ENCODE assay signal across 8 mouse cellular contexts in the genomic region with DNA sequence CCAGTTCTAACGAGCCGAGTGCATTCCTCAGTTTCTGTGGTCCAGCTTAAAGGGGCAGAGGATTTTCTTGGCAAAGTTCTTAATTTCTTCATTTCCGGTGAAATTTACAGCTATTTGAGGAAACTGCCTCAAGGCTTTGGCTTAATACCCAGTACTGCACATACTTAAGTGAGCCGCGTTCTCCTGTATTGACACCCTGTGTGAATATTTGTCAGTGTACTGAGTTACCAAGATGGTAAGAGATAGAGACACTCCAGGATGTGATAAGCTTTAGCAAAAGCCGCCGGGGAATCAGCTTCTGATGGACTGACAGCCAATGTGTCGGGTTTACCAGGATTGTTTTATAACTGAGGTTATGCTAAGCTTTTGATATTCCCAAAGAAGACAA. TPM values are rescaled to one million over a fixed set of nuclear protein-coding genes. Genes with fewer than 3 reads are reported as not detected.
DNase-seq lines count a peak whose midpoint lies in the region; ATAC-seq and TF ChIP-seq lines count a peak whose summit lies in the region.

No protein-coding gene starts in this region.

- peak; percentile 64 for ATAC-seq in lung, embryonic 14.5 days (ENCODE audit: insufficient read depth)
- ATAC-seq in heart, postnatal 0 days (ENCODE audit: insufficient read depth, low read depth), result peak; percentile 15
- no peak for ATAC-seq in liver, embryonic 16.5 days (ENCODE audit: low read depth)
- peak; percentile 48; the same call in 1 of the 2 replicates for ATAC-seq in stomach, postnatal 0 days (ENCODE audit: low FRiP score, low TSS enrichment)

- TF ChIP-seq EP300 in heart, postnatal 0 days (IDR thresholded peaks at IDR 0.05; ENCODE audit: low read depth), result no peak
- no peak for TF ChIP-seq EP300 in stomach, postnatal 0 days (optimal IDR thresholded peaks at IDR 0.05)

- no peak overlapping the region; the same call in 1 of the 2 replicates for H3K27ac ChIP-seq in lung, embryonic 14.5 days (ENCODE audit: low read depth)
- H3K27ac ChIP-seq in embryonic facial prominence, embryonic 10.5 days (replicated peaks), result peak overlapping the region; percentile 81
- peak overlapping the region; percentile 79; the same call in 1 of the 2 replicates for H3K27ac ChIP-seq in heart, postnatal 0 days (ENCODE audit: low read depth)
- H3K27ac ChIP-seq in liver, embryonic 16.5 days (ENCODE audit: low read length), result peak overlapping the region; percentile 25; the same call in 1 of the 2 replicates
- H3K27ac ChIP-seq in stomach, postnatal 0 days (replicated peaks), result no peak overlapping the region

- no peaks in the 10 kb centered on the region for H3K9me3 ChIP-seq in lung, embryonic 14.5 days (ENCODE audit: low read depth, low read length)
- H3K9me3 ChIP-seq in embryonic facial prominence, embryonic 10.5 days, result no peaks in the 10 kb centered on the region
- no peaks in the 10 kb centered on the region for H3K9me3 ChIP-seq in heart, postnatal 0 days (replicated peaks; ENCODE audit: control insufficient read depth, low read length)
- no peaks in the 10 kb centered on the region for H3K9me3 ChIP-seq in liver, embryonic 16.5 days (replicated peaks; ENCODE audit: control insufficient read depth, low read length)
- 0 out of 2 replicates have a peak, but pooled peaks cover 2% of the 10 kb centered on the region for H3K9me3 ChIP-seq in stomach, postnatal 0 days (ENCODE audit: control insufficient read depth, low read length)

- H3K36me3 ChIP-seq in lung, embryonic 14.5 days (ENCODE audit: insufficient read depth), result no peaks in the 10 kb centered on the region
- peaks cover 24% of the 10 kb centered on the region for H3K36me3 ChIP-seq in embryonic facial prominence, embryonic 10.5 days (replicated peaks)
- peaks cover 14% of the 10 kb centered on the region for H3K36me3 ChIP-seq in heart, postnatal 0 days (replicated peaks; ENCODE audit: control insufficient read depth, insufficient read depth, low read length)
- H3K36me3 ChIP-seq in liver, embryonic 16.5 days (ENCODE audit: control insufficient read depth, insufficient read depth), result no peaks in the 10 kb centered on the region
- H3K36me3 ChIP-seq in stomach, postnatal 0 days (ENCODE audit: control insufficient read depth, insufficient read depth, low read length), result no peaks in the 10 kb centered on the region

- intact Hi-C loops in left cerebral cortex, postnatal 36 days (cut with DNase I), result loop anchor here (5.0 kb wide), 1 partner anchor 37 kb away; no protein-coding TSS in a partner anchor

- H3K4me2 ChIP-seq in lung, embryonic 14.5 days, result peak overlapping the region; percentile 67
- peak overlapping the region; percentile 69 for H3K4me2 ChIP-seq in heart, postnatal 0 days (ENCODE audit: low read depth, low read length)
- H3K4me2 ChIP-seq in liver, embryonic 16.5 days (ENCODE audit: low read depth, low read length), result peak overlapping the region; percentile 84
- peak overlapping the region; percentile 52 for H3K4me2 ChIP-seq in stomach, postnatal 0 days (replicated peaks; ENCODE audit: low read depth)

- DNase-seq in lung, embryonic 14.5 days, result no peak
- DNase-seq in lung, postnatal 10 days, result no peak
- no peak for DNase-seq in embryonic facial prominence, embryonic 10.5 days (ENCODE audit: low spot score)
- DNase-seq in heart, postnatal 0 days (ENCODE audit: low spot score), result no peak
- no peak for DNase-seq in stomach, postnatal 0 days (ENCODE audit: low spot score)
- DNase-seq in left cerebral cortex, postnatal 36 days (ENCODE audit: low spot score in 2 of 2), result no peak
- no peak for DNase-seq in layer of hippocampus, postnatal 36 days

- peak overlapping the region; percentile 65 for H3K9ac ChIP-seq in lung, embryonic 14.5 days
- peak overlapping the region; percentile 59; the same call in 1 of the 2 replicates for H3K9ac ChIP-seq in heart, postnatal 0 days (replicated peaks; ENCODE audit: low read depth, low read length)
- peak overlapping the region; percentile 54 for H3K9ac ChIP-seq in liver, embryonic 16.5 days (ENCODE audit: low read depth, low read length)
- peak overlapping the region; percentile 56 for H3K9ac ChIP-seq in stomach, postnatal 0 days (ENCODE audit: low read length)

- H3K27me3 ChIP-seq in lung, embryonic 14.5 days (ENCODE audit: insufficient read depth, low read length), result no peaks in the 10 kb centered on the region
- no peaks in the 10 kb centered on the region for H3K27me3 ChIP-seq in embryonic facial prominence, embryonic 10.5 days (replicated peaks; ENCODE audit: low read depth, poor library complexity, severe bottlenecking)
- H3K27me3 ChIP-seq in heart, postnatal 0 days (ENCODE audit: control insufficient read depth, insufficient read depth, low read length), result no peaks in the 10 kb centered on the region
- no peaks in the 10 kb centered on the region for H3K27me3 ChIP-seq in liver, embryonic 16.5 days (ENCODE audit: control insufficient read depth, insufficient read depth, low read depth, low read length)
- no peaks in the 10 kb centered on the region for H3K27me3 ChIP-seq in stomach, postnatal 0 days (ENCODE audit: control insufficient read depth, insufficient read depth, low read length)

- 0 out of 2 replicates have a peak, but pooled peaks cover 4% of the 10 kb centered on the region for H3K4me1 ChIP-seq in lung, embryonic 14.5 days (ENCODE audit: insufficient read depth)
- peaks cover 9% of the 10 kb centered on the region for H3K4me1 ChIP-seq in embryonic facial prominence, embryonic 10.5 days
- peaks cover 5% of the 10 kb centered on the region; the same call in 1 of the 2 replicates for H3K4me1 ChIP-seq in heart, postnatal 0 days (ENCODE audit: control insufficient read depth, insufficient read depth)
- H3K4me1 ChIP-seq in liver, embryonic 16.5 days (ENCODE audit: control insufficient read depth, low read depth, low read length), result peaks cover 8% of the 10 kb centered on the region
- H3K4me1 ChIP-seq in stomach, postnatal 0 days (replicated peaks; ENCODE audit: control insufficient read depth, insufficient read depth), result no peaks in the 10 kb centered on the region

- peak overlapping the region; percentile 56 for H3K4me3 ChIP-seq in lung, embryonic 14.5 days (ENCODE audit: low read depth, low read length)
- H3K4me3 ChIP-seq in embryonic facial prominence, embryonic 10.5 days, result peak overlapping the region; percentile 70
- H3K4me3 ChIP-seq in heart, postnatal 0 days (ENCODE audit: low read depth, low read length), result peak overlapping the region; percentile 79
- H3K4me3 ChIP-seq in liver, embryonic 16.5 days (ENCODE audit: low read depth, low read length), result peak overlapping the region; percentile 78
- H3K4me3 ChIP-seq in stomach, postnatal 0 days (ENCODE audit: low read depth, low read length), result peak overlapping the region; percentile 59

- no peak for TF ChIP-seq CTCF in lung, embryonic 14.5 days (IDR thresholded peaks at IDR 0.05; ENCODE audit: low read depth)
- no peak for TF ChIP-seq CTCF in heart, postnatal 0 days (IDR thresholded peaks at IDR 0.05; ENCODE audit: low read depth)
- no peak for TF ChIP-seq CTCF in stomach, postnatal 0 days (IDR thresholded peaks at IDR 0.05; ENCODE audit: low read depth)

- whole genome bisulfite sequencing in lung, embryonic 14.5 days, result 37% methylated on average over 8 of the region's 8 CpGs
- 46% methylated on average over 8 of the region's 8 CpGs for WGBS in embryonic facial prominence, embryonic 10.5 days
- 16% methylated on average over 8 of the region's 8 CpGs for WGBS in heart, postnatal 0 days
- 23% methylated on average over 8 of the region's 8 CpGs for WGBS in liver, embryonic 16.5 days (ENCODE audit: insufficient replicate concordance)
- WGBS in stomach, postnatal 0 days, result 31% methylated on average over 8 of the region's 8 CpGs

RNA-seq across cellular contexts. Expression of gene Zfp874b, which starts 0.4 kb away (rescaled TPM):
- polyA plus RNA-seq in lung, embryonic 14.5 days (2014; fragmentation: Nextera tagmentation; extraction: Ambion mirVana), result 2.4 and 2.8 TPM in 2 replicates
- polyA plus RNA-seq in embryonic facial prominence, embryonic 10.5 days (2016; fragmentation: Nextera tagmentation; extraction: Ambion mirVana), result 2.0 and 2.8 TPM in 2 replicates
- total RNA-seq in heart, postnatal 0 days (2014; rRNA removed; ENCODE audit: low replicate concordance), result 7.4 and 21.7 TPM in 2 replicates
- polyA plus RNA-seq in heart, postnatal 0 days (2015; fragmentation: Nextera tagmentation; extraction: Ambion mirVana), result 1.5 and 4.3 TPM in 2 replicates
- 3.0 and 3.2 TPM in 2 replicates for polyA plus RNA-seq in liver, embryonic 16.5 days (2015; fragmentation: Nextera tagmentation; extraction: Ambion mirVana)
- 1.9 and 2.4 TPM in 2 replicates for polyA plus RNA-seq in stomach, postnatal 0 days (2015; fragmentation: Nextera tagmentation; extraction: Ambion mirVana)
- 10 to 100 TPM; 15.5 to 17.5 TPM for total RNA-seq in left cerebral cortex, postnatal 36 days (2021)
- 10 to 100 TPM; 18.4 to 20.2 TPM for total RNA-seq in layer of hippocampus, postnatal 36 days (2021)

RNA-seq across cellular contexts. Expression of gene Zfp58, which starts 15.9 kb away (rescaled TPM):
- polyA plus RNA-seq in lung, embryonic 14.5 days (2014; fragmentation: Nextera tagmentation; extraction: Ambion mirVana), result 12.7 and 13.1 TPM in 2 replicates
- polyA plus RNA-seq in embryonic facial prominence, embryonic 10.5 days (2016; fragmentation: Nextera tagmentation; extraction: Ambion mirVana), result 15.3 and 17.1 TPM in 2 replicates
- total RNA-seq in heart, postnatal 0 days (2014; rRNA removed; ENCODE audit: low replicate concordance), result 0.11 and 1.7 TPM in 2 replicates
- polyA plus RNA-seq in heart, postnatal 0 days (2015; fragmentation: Nextera tagmentation; extraction: Ambion mirVana), result 4.1 and 4.6 TPM in 2 replicates
- polyA plus RNA-seq in liver, embryonic 16.5 days (2015; fragmentation: Nextera tagmentation; extraction: Ambion mirVana), result 2.3 and 3.0 TPM in 2 replicates
- 5.6 and 5.8 TPM in 2 replicates for polyA plus RNA-seq in stomach, postnatal 0 days (2015; fragmentation: Nextera tagmentation; extraction: Ambion mirVana)
- total RNA-seq in left cerebral cortex, postnatal 36 days (2021), result 1 to 10 TPM; 7.2 to 7.7 TPM
- 1 to 10 TPM; 8.3 to 8.4 TPM for total RNA-seq in layer of hippocampus, postnatal 36 days (2021)

RNA-seq across cellular contexts. Expression of gene Zfp874a, which starts 33.0 kb away (rescaled TPM):
- 10.1 and 11.5 TPM in 2 replicates for polyA plus RNA-seq in lung, embryonic 14.5 days (2014; fragmentation: Nextera tagmentation; extraction: Ambion mirVana)
- polyA plus RNA-seq in embryonic facial prominence, embryonic 10.5 days (2016; fragmentation: Nextera tagmentation; extraction: Ambion mirVana), result 8.7 and 11.7 TPM in 2 replicates
- 0.70 and 6.4 TPM in 2 replicates for total RNA-seq in heart, postnatal 0 days (2014; rRNA removed; ENCODE audit: low replicate concordance)
- polyA plus RNA-seq in heart, postnatal 0 days (2015; fragmentation: Nextera tagmentation; extraction: Ambion mirVana), result 3.6 and 4.2 TPM in 2 replicates
- 7.3 and 7.7 TPM in 2 replicates for polyA plus RNA-seq in liver, embryonic 16.5 days (2015; fragmentation: Nextera tagmentation; extraction: Ambion mirVana)
- polyA plus RNA-seq in stomach, postnatal 0 days (2015; fragmentation: Nextera tagmentation; extraction: Ambion mirVana), result 4.6 and 4.7 TPM in 2 replicates
- total RNA-seq in left cerebral cortex, postnatal 36 days (2021), result 10 to 100 TPM; 12.6 TPM
- 10 to 100 TPM; 14.3 to 15.7 TPM for total RNA-seq in layer of hippocampus, postnatal 36 days (2021)

RNA-seq across cellular contexts. Expression of gene Gm26965, which starts 41.5 kb away (rescaled TPM):
- polyA plus RNA-seq in lung, embryonic 14.5 days (2014; fragmentation: Nextera tagmentation; extraction: Ambion mirVana), result 0.30 TPM in 1 of 2 replicates, not detected in the other
- not detected in 2 replicates for polyA plus RNA-seq in embryonic facial prominence, embryonic 10.5 days (2016; fragmentation: Nextera tagmentation; extraction: Ambion mirVana)
- not detected in 2 replicates for total RNA-seq in heart, postnatal 0 days (2014; rRNA removed; ENCODE audit: low replicate concordance)
- polyA plus RNA-seq in heart, postnatal 0 days (2015; fragmentation: Nextera tagmentation; extraction: Ambion mirVana), result 0.11 TPM in 1 of 2 replicates, not detected in the other
- not detected in 2 replicates for polyA plus RNA-seq in liver, embryonic 16.5 days (2015; fragmentation: Nextera tagmentation; extraction: Ambion mirVana)
- not detected in 2 replicates for polyA plus RNA-seq in stomach, postnatal 0 days (2015; fragmentation: Nextera tagmentation; extraction: Ambion mirVana)
- total RNA-seq in left cerebral cortex, postnatal 36 days (2021), result 1 to 10 TPM in 1 of 2 experiments, not detected in 1; 1.8 TPM
- total RNA-seq in layer of hippocampus, postnatal 36 days (2021), result 1 to 10 TPM in 1 of 2 experiments, not detected in 1; 1.2 TPM

RNA-seq across cellular contexts. Expression of gene Zfp87, which starts 41.6 kb away (rescaled TPM):
- polyA plus RNA-seq in lung, embryonic 14.5 days (2014; fragmentation: Nextera tagmentation; extraction: Ambion mirVana), result 20.5 and 24.3 TPM in 2 replicates
- 23.5 and 23.9 TPM in 2 replicates for polyA plus RNA-seq in embryonic facial prominence, embryonic 10.5 days (2016; fragmentation: Nextera tagmentation; extraction: Ambion mirVana)
- 7.9 and 10.7 TPM in 2 replicates for total RNA-seq in heart, postnatal 0 days (2014; rRNA removed; ENCODE audit: low replicate concordance)
- polyA plus RNA-seq in heart, postnatal 0 days (2015; fragmentation: Nextera tagmentation; extraction: Ambion mirVana), result 25.2 and 28.2 TPM in 2 replicates
- 6.3 and 7.8 TPM in 2 replicates for polyA plus RNA-seq in liver, embryonic 16.5 days (2015; fragmentation: Nextera tagmentation; extraction: Ambion mirVana)
- polyA plus RNA-seq in stomach, postnatal 0 days (2015; fragmentation: Nextera tagmentation; extraction: Ambion mirVana), result 27.4 and 29.3 TPM in 2 replicates
- total RNA-seq in left cerebral cortex, postnatal 36 days (2021), result 10 to 100 TPM; 21.8 to 22.2 TPM
- 10 to 100 TPM; 23.8 to 24.5 TPM for total RNA-seq in layer of hippocampus, postnatal 36 days (2021)

Comparison
In these comparisons a context has a peak if more than half of its experiments do, and no peak if none do; other contexts are left out.
1. H3K27ac ChIP-seq: peak in embryonic facial prominence, embryonic 10.5 days (single experiment), heart, postnatal 0 days (single experiment) and liver, embryonic 16.5 days (single experiment); none in lung, embryonic 14.5 days (single experiment) and stomach, postnatal 0 days (single experiment).
2. Peak in every context shown above with its lines, with median percentiles within 50 percentile points of each other: H3K4me2 ChIP-seq, H3K4me3 ChIP-seq and H3K9ac ChIP-seq.